Mouse (Mus musculus) megakaryocyte-erythroid progenitor cell, adult 5-6 weeks (primary cell): ENCODE measurements at regions not wholly inside any gene's neighbourhood (a gene's known extent, or its start where the extent isn't known, plus 50 kb on each side); places are given as distances from the start of the nearest gene placed in this dataset.

Source experiments
- ATAC-seq: replicated peaks from 2 replicates; pipeline ENCODE4 v1.8.0; 2016; ENCODE audit warnings: mild to moderate bottlenecking, inconsistent platforms; ENCODE audit not compliant: severe bottlenecking, poor library complexity, low FRiP score, low TSS enrichment

DNA sequence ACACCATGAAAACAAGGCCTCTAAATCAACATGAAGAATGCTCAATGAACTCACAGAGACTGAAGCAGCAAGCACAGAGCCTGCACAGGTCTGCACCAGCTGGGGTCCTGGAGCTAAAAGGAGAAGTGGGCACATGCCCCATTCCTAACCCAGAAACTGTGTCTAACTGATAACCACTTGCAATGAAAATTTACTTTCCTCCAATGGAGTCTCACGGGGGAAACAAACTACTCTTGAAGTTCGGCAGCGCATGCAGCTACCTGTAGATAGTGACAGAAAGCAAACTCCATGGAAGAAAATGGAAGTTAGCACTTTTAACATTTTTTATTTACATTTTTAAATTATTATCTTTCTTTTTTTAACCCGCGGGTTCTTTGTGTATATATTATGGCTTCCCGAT, 76.8 kb upstream of the Akap6 start:
- ATAC-seq, result 0 out of 2 replicates have a peak, but pooled peaks have one; percentile 30

DNA sequence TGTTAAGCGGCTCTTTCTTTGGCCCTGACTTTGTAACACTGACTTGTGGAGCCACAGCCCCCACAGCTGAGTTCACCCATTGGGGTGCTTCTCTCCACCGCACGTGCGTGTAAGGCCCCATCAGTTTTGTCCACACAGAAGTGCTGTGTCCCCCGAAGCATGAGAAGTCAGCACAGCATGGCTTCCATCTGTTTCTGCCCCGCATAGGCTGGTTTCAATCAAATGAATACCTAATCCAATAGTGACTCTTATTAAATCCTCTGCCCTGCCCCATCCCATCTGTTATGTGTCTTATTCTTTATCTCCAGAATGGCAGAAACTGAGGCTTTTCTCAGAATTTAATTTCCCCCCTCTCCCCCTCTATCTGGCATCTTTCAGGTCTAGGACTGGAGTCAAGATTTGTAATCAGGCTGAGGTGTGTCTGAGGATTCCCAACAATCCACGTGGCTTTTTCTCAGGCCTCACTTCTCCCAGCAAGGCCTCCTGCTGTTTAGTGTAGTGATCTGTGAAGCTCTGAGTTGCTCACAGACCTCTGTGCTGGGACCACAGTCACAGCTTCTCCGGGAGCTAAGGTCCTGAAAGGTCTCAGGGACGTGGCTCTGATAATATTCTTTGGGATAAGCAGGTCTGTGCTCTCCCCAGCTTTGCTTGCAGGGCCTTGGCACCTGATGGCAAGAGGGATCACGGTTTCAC, 75.6 kb upstream of the Akap6 start:
- no peak for ATAC-seq

DNA sequence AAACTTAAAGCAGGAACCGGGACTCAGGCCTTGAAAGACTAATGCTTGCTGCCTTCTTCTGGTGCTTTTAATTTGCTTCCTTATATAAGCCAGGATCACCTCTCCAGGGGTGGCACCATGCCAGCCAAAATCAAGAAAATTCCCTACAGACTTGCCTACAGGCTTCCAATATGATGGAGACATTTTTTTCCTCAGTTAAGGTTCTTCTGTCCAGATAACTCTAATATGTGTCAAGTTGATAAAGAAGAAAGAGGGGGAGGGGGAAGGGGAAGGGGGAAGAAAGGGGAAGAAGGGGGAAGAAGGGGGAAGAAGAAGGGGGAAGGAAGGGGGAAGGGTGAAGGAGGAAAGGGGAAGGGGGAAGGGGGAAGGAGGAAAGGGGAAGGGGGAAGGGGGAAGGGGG, 74.3 kb upstream of the Akap6 start:
- ATAC-seq, result no peak

DNA sequence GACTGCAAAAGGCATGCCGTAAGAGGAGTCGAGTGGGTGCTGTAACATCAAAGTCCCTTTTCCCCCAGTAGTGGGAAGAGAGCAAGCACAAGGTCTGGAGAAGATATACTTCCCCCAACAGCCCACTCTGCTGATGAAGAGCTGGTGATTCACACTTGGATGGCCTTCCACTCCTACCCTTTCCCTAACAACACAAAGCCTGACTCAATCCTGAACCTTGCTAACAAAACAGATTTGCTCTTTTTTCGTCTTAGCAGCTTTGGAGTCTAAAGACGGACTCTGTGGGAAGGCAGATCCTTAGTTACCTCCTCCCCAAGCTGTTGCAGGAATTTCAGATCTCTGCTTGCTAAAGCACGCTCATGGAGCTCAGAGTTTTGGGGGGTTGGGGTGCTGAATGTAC, 70.4 kb upstream of the Akap6 start:
- no peak for ATAC-seq

DNA sequence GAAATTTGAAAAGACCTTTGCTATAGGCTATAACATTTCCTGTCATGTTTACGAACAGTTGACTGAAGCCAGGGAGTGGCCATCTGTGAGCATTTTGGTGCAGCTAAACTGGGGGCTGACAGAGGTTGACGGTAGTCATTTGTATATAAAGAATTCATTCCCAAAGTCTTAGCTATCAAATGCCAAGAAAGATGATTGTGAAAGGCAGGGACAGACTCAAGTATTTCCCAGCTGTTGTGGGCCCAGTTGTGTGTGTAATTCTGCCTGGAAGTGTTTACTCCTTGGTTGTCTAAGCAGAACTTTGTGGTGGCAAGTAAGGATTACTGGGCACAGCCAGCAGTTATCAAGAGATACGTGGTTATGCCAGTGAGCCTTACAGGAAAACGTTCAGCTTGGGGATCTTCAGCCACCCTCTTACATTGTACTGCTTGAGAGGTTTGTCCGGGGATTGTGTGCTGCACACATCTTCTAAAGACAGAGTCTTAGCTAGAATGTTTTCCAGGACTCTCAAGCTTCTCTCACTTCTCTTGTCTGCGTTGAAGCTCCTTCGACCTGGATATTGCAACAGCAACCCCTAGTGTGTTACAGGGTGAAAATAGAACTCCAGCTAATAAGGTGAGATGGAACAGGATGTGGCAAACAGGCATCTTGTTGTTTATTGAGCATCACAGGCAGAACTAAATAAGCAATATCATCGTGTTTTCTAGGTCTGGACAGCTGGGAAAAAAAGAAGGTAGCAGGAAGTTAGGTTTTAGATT, 63.9 kb upstream of the Akap6 start:
- no peak for ATAC-seq

DNA sequence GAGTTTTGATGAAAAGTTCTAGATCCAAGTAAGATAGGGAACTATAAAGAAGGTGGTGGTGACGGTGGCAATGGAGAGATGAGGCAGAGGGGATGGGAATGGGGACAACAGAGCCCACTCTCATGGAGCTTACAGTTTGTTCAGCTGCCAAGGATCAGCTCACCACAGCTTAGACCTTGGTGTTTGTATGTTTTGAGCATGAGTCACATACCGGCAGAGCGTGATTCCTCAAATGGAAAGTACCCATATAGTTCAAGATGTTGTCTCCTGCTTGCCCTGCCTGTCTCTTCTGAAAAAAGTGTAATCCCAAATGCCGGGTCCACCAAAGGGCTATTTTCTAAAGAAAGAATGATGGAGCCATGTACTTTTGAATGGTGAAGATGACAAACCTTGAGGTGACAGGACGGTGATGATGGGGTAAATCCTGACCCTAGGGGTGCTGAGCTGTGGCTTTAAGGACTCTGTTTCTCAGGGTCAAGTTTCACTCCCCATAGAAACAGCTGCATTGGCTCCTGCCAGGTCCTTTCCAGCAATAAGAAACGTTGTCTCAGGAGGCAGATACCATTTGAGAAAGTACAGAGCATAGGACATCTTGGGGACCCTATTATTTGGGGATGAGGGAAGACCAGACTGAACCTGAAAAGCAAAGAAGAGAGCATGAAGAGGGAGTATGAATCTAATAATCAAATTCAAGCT, 62.8 kb upstream of the Akap6 start:
- ATAC-seq, result no peak

DNA sequence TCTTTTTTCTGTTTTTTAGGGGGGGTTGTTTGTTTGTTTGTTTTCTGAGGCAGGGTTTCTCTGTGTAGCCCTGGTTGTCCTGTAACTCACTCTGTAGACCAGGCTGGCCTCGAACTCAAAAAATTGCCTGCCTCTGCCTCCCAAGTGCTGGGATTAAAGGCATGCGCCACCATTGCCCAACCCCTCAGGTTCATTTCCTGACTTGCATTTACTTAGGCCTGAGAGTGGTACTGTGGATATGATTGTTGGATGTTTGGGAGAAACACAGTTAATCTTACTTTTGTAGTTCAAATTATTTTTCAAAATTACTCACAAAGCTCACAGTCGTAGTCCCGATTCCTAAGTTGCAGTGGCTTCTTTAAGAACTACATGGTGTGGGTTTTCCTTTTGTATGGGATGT, 62.3 kb upstream of the Akap6 start:
- ATAC-seq, result no peak

DNA sequence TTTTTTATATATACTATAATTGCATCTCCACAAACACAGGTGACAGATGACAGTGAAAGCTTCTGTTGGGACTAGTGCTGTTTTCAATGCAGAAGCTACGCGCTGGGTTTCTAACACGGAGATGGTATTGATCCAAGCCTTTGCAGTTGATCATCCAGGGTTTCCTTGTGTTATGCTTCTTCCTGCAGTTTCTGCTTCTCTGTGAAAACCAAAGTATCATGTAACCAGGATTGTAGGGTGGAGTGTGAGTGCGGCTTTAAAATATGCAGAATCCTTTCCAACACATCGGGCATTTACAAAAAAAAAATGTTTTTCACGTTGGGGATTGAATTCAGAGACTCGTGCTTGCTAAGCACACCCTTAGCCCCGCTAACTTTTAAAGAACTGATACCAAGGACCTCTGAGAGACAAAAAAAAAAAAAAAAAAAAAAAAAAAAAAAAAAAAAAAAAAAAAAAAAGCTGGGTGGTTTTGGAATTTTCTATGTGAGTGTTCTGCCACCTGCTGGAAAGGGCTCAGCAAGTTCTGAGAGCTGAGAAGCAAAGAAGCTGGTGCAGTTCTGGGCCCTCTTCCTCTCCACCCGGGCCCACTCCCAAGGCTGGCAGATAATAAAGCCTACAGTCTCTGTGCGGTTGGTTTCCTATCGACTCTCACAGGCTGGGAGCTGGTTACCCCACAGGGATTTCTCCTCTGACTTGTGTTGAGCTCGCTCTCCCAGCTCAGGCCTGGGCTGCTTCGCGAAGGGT, 61.5 kb upstream of the Akap6 start:
- peak; percentile 79 for ATAC-seq

DNA sequence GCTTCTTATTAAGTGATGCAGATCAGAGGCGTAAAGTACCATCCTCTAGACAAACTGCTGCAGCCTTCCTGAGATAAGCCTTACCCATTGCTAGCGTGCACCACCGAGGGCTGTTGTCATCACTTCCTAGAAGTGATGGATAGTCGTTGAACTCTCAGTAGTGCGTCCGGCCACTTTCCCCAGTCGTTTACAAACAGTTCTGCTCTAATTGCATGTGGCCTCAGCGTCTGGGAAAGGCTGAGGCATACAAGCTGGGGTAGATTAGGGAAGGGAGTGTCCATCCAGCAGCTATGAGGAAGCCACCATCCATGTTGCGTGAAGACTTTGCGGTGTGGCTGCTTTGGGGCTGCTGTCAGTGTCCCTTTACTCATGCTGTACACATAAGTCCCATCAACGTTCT, 60.7 kb upstream of the Akap6 start:
- ATAC-seq, result peak; percentile 26; the same call in 1 of the 2 replicates

DNA sequence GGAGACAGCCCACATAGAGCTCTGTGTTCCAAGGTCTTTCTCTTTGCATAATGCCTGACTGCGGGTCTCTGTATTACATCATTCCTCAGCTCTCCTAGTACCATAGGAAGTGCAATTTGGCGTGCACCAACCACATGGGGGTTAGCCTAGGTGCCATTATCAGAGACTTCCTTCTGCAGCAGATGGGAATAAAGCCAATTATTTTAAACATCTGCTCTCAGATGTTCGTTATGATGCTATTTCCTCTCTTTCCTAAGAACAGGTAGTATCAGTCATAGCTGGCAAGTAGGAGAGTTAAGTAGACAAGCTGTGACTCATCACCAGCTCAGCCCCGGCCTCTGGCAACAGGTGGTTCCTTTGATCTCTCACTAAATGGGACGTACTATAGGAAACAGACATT, 55.1 kb upstream of the Akap6 start:
- peak; percentile 99 for ATAC-seq
